Mouse (Mus musculus) ES-E14 (cell line): Measurements from ENCODE around the gene Spcs2.

Source experiments
- CHD2 ChIP-seq: IDR thresholded peaks from 2 replicates; pipeline ENCODE4 v1.6.1; 2014; ENCODE audit warnings: mild to moderate bottlenecking, low read depth, low read length, inconsistent platforms
- ZNF384 ChIP-seq: IDR thresholded peaks from 2 replicates; pipeline ENCODE4 v1.6.1; 2012; ENCODE audit warnings: low read depth, low read length, inconsistent platforms

- TF ChIP-seq ZNF384, result no peak
- no peak for TF ChIP-seq CHD2
These were observed 38.4 kb downstream of the Spcs2 start for GRCm38 (mm10) chr7:99824649-99825483.
